Mouse (Mus musculus) right cerebral cortex, postnatal 36 days (tissue): ENCODE measurements around the gene Pabpn1l.
"Not testable (repeated sequence)": the region's sequence is repeated elsewhere in the genome, so short reads cannot be mapped to it uniquely, and the experiment has no call there.

Experiments
- DNase-seq, 2 experiments: peaks; one replicate each; pipeline ENCODE4 v3.0.0; 2022; ENCODE audit warnings: low spot score in 2 of 2, mixed read lengths in 1 of 2

The Pabpn1l gene

GRCm38 (mm10) chr8:122646337-122646736, 23.8 kb upstream of the Pabpn1l start:
- no peak for DNase-seq

GRCm38 (mm10) chr8:122644175-122644954, 21.8 kb upstream of the Pabpn1l start:
- no peak for DNase-seq

GRCm38 (mm10) chr8:122642071-122642470, 19.5 kb upstream of the Pabpn1l start:
- peak; percentile 48 to 65 for DNase-seq

- peak; percentile 77 to 81 for DNase-seq
Observed at GRCm38 (mm10) chr8:122641406-122641805, 18.9 kb upstream of the Pabpn1l start.

- DNase-seq = no peak
Observed at GRCm38 (mm10) chr8:122640825-122641224, 18.3 kb upstream of the Pabpn1l start.

- DNase-seq = no peak
Observed at GRCm38 (mm10) chr8:122639521-122640248, 17.1 kb upstream of the Pabpn1l start.

GRCm38 (mm10) chr8:122638601-122639000, 16.1 kb upstream of the Pabpn1l start:
- no peak for DNase-seq

GRCm38 (mm10) chr8:122637230-122637629, 14.7 kb upstream of the Pabpn1l start:
- no peak for DNase-seq

- peak in 1 of 2 experiments; percentile 54 for DNase-seq
Observed at GRCm38 (mm10) chr8:122636803-122637175, 14.2 kb upstream of the Pabpn1l start.

GRCm38 (mm10) chr8:122635878-122636802, 13.6 kb upstream of the Pabpn1l start:
- no peak for DNase-seq

- no peak for DNase-seq
Observed at GRCm38 (mm10) chr8:122633205-122633604, 10.7 kb upstream of the Pabpn1l start.

GRCm38 (mm10) chr8:122632134-122632533, 9.6 kb upstream of the Pabpn1l start:
- DNase-seq = not testable (repeated sequence)

- no peak for DNase-seq
Observed at GRCm38 (mm10) chr8:122630696-122631095, 8.2 kb upstream of the Pabpn1l start.

GRCm38 (mm10) chr8:122629388-122629787, 6.8 kb upstream of the Pabpn1l start:
- no peak for DNase-seq

- DNase-seq = no peak
Observed at GRCm38 (mm10) chr8:122626896-122627295, 4.4 kb upstream of the Pabpn1l start.

- no peak for DNase-seq
Observed at GRCm38 (mm10) chr8:122625811-122626210, 3.3 kb upstream of the Pabpn1l start.

GRCm38 (mm10) chr8:122624653-122625052, 2.1 kb upstream of the Pabpn1l start:
- DNase-seq = no peak

- DNase-seq = no peak
Observed at GRCm38 (mm10) chr8:122623844-122624642, 1.5 kb upstream of the Pabpn1l start.

GRCm38 (mm10) chr8:122620446-122620845, 2.1 kb downstream of the Pabpn1l start:
- no peak for DNase-seq

GRCm38 (mm10) chr8:122618660-122619378, 3.7 kb downstream of the Pabpn1l start:
- no peak for DNase-seq
